Mouse (Mus musculus): ENCODE measurements around the gene Scrt2. TPM values are rescaled to one million over a fixed set of nuclear protein-coding genes. Genes with fewer than 3 reads are reported as not detected.
"Not testable (repeated sequence)": the region's sequence is repeated elsewhere in the genome, so short reads cannot be mapped to it uniquely, and the experiment has no call there.

Gene Scrt2
- polyA plus RNA-seq, 2 experiments: 0.36 TPM; not detected in 1

GRCm38 (mm10) chr2:152056368-152057251 lies 24.7 kb upstream of the Scrt2 start:
- no peak for TF ChIP-seq POLR2A (IDR thresholded peaks at IDR 0.05; ENCODE audit: borderline replicate concordance, extremely low read depth, insufficient read depth, insufficient read length)

GRCm38 (mm10) chr2:152057252-152057563 lies 24.1 kb upstream of the Scrt2 start:
- Histone ChIP-seq H3K9ac (ENCODE audit: low read depth, low read length, severe bottlenecking) (no peak overlapping the region), H3K4me1 (ENCODE audit: control insufficient read depth, insufficient read depth, low read length) (no peaks in the 10 kb centered on the region), H3K9me3 (ENCODE audit: control insufficient read depth, low read length) (no peaks in the 10 kb centered on the region), H3K27me3 (ENCODE audit: control insufficient read depth, insufficient read depth, low read length) (no peaks in the 10 kb centered on the region), H3K36me3 (ENCODE audit: control insufficient read depth, insufficient read depth, low read length) (no peaks in the 10 kb centered on the region), H3K4me3 (replicated peaks; ENCODE audit: low read length) (no peak overlapping the region), H3K27ac (replicated peaks; ENCODE audit: low read depth, low read length) (no peak overlapping the region), H3K4me2 (replicated peaks; ENCODE audit: low read depth, low read length, severe bottlenecking) (no peak overlapping the region)
- ATAC-seq (ENCODE audit: low FRiP score, low read depth) (no peak), DNase-seq (ENCODE audit: low spot score) (no peak)
- 73% methylated on average over 9 of the region's 9 CpGs for WGBS
- TF ChIP-seq POLR2A (IDR thresholded peaks at IDR 0.05; ENCODE audit: borderline replicate concordance, extremely low read depth, insufficient read depth, insufficient read length): no peak

More at GRCm38 (mm10) chr2:152056368-152057251, 24.7 kb upstream of the Scrt2 start:
- DNase-seq (ENCODE audit: low spot score) (no peak), ATAC-seq (ENCODE audit: low FRiP score, low read depth) (no peak)
- H3K27ac ChIP-seq (replicated peaks; ENCODE audit: low read depth, low read length): no peak overlapping the region
- H3K9me3 ChIP-seq (ENCODE audit: control insufficient read depth, low read length): no peaks in the 10 kb centered on the region
- H3K9ac ChIP-seq (ENCODE audit: low read depth, low read length, severe bottlenecking): no peak overlapping the region
- peaks cover 4% of the 10 kb centered on the region; the same call in 1 of the 2 replicates for H3K27me3 ChIP-seq (ENCODE audit: control insufficient read depth, insufficient read depth, low read length)
- no peaks in the 10 kb centered on the region for H3K4me1 ChIP-seq (ENCODE audit: control insufficient read depth, insufficient read depth, low read length)
- H3K36me3 ChIP-seq (ENCODE audit: control insufficient read depth, insufficient read depth, low read length): no peaks in the 10 kb centered on the region
- WGBS: 70% methylated on average over 20 of the region's 22 CpGs
- no peak overlapping the region for H3K4me2 ChIP-seq (replicated peaks; ENCODE audit: low read depth, low read length, severe bottlenecking)
- no peak overlapping the region for H3K4me3 ChIP-seq (replicated peaks; ENCODE audit: low read length)

GRCm38 (mm10) chr2:152062817-152063216 lies 18.5 kb upstream of the Scrt2 start:
- H3K9me3 ChIP-seq (ENCODE audit: control insufficient read depth, low read length); ATAC-seq (ENCODE audit: low FRiP score, low read depth); DNase-seq (ENCODE audit: low spot score); H3K36me3 ChIP-seq (ENCODE audit: control insufficient read depth, insufficient read depth, low read length); H3K27me3 ChIP-seq (ENCODE audit: control insufficient read depth, insufficient read depth, low read length); H3K4me3 ChIP-seq (replicated peaks; ENCODE audit: low read length); H3K4me2 ChIP-seq (replicated peaks; ENCODE audit: low read depth, low read length, severe bottlenecking); H3K9ac ChIP-seq (ENCODE audit: low read depth, low read length, severe bottlenecking); H3K27ac ChIP-seq (replicated peaks; ENCODE audit: low read depth, low read length); H3K4me1 ChIP-seq (ENCODE audit: control insufficient read depth, insufficient read depth, low read length): not testable (repeated sequence)
- WGBS: 84% methylated on average over 3 of the region's 3 CpGs

- TF ChIP-seq POLR2A (IDR thresholded peaks at IDR 0.05; ENCODE audit: borderline replicate concordance, extremely low read depth, insufficient read depth, insufficient read length): no peak
- Histone ChIP-seq H3K9me3 (ENCODE audit: control insufficient read depth, low read length) (no peaks in the 10 kb centered on the region), H3K36me3 (ENCODE audit: control insufficient read depth, insufficient read depth, low read length) (no peaks in the 10 kb centered on the region), H3K4me3 (replicated peaks; ENCODE audit: low read length) (no peak overlapping the region), H3K27ac (replicated peaks; ENCODE audit: low read depth, low read length) (no peak overlapping the region), H3K4me1 (ENCODE audit: control insufficient read depth, insufficient read depth, low read length) (no peaks in the 10 kb centered on the region), H3K4me2 (replicated peaks; ENCODE audit: low read depth, low read length, severe bottlenecking) (no peak overlapping the region), H3K9ac (ENCODE audit: low read depth, low read length, severe bottlenecking) (no peak overlapping the region), H3K27me3 (ENCODE audit: control insufficient read depth, insufficient read depth, low read length) (no peaks in the 10 kb centered on the region)
- no peak for DNase-seq (ENCODE audit: low spot score)
- WGBS: 54% methylated on average over 10 of the region's 11 CpGs
- no peak for ATAC-seq (ENCODE audit: low FRiP score, low read depth)
Measured at GRCm38 (mm10) chr2:152068660-152069433, 12.5 kb upstream of the Scrt2 start.

- Histone ChIP-seq H3K4me2 (replicated peaks; ENCODE audit: low read depth, low read length, severe bottlenecking) (no peak overlapping the region), H3K36me3 (ENCODE audit: control insufficient read depth, insufficient read depth, low read length) (no peaks in the 10 kb centered on the region), H3K4me3 (replicated peaks; ENCODE audit: low read length) (no peak overlapping the region), H3K9ac (ENCODE audit: low read depth, low read length, severe bottlenecking) (no peak overlapping the region), H3K9me3 (ENCODE audit: control insufficient read depth, low read length) (no peaks in the 10 kb centered on the region), H3K4me1 (ENCODE audit: control insufficient read depth, insufficient read depth, low read length) (no peaks in the 10 kb centered on the region), H3K27me3 (ENCODE audit: control insufficient read depth, insufficient read depth, low read length) (no peaks in the 10 kb centered on the region), H3K27ac (replicated peaks; ENCODE audit: low read depth, low read length) (no peak overlapping the region)
- no peak for TF ChIP-seq POLR2A (IDR thresholded peaks at IDR 0.05; ENCODE audit: borderline replicate concordance, extremely low read depth, insufficient read depth, insufficient read length)
- 62% methylated on average over 9 of the region's 9 CpGs for whole genome bisulfite sequencing
- ATAC-seq (ENCODE audit: low FRiP score, low read depth) (no peak), DNase-seq (ENCODE audit: low spot score) (no peak)
Measured at GRCm38 (mm10) chr2:152069434-152069786, 11.9 kb upstream of the Scrt2 start.
